Mouse (Mus musculus) brain, embryonic 14.5 days (tissue): ENCODE measurements around the gene Fut2. TPM values are rescaled to one million over a fixed set of nuclear protein-coding genes. Genes with fewer than 3 reads are reported as not detected.

Experiments used
- DNase-seq: peaks from one replicate; pipeline ENCODE4 v3.0.0-alpha.2; 2011; ENCODE audit warnings: low read depth
- CTCF ChIP-seq: fragments of 200-500 bp; IDR thresholded peaks from 2 replicates; pipeline ENCODE4 v1.5.1; 2012; ENCODE audit warnings: inconsistent platforms, mild to moderate bottlenecking, moderate library complexity, borderline replicate concordance; ENCODE audit not compliant: insufficient read depth, insufficient read length; ENCODE audit errors: extremely low read depth
- POLR2A ChIP-seq: fragments of 200-500 bp; IDR thresholded peaks from 2 replicates; pipeline ENCODE4 v1.6.1; 2012; ENCODE audit warnings: mild to moderate bottlenecking, inconsistent platforms, borderline replicate concordance; ENCODE audit not compliant: poor library complexity, insufficient read depth, insufficient read length, severe bottlenecking; ENCODE audit errors: extremely low read depth
- polyA plus RNA-seq: library from polyadenylated mRNA; depleted of rRNA; stranded (reverse); fragments of >200 nt; gene quantifications from 2 replicates; pipeline ENCODE4 v1.2.3, GENCODE M21; 2012; rRNA removed

Fut2 gene
- polyA plus RNA-seq: 0.10 and 0.16 TPM in 2 replicates

GRCm38 (mm10) chr7:45666161-45666560 is at the start of gene Fut2:
TSS of gene Fut2 (minus strand) at chr7:45666394.
- no peak for DNase-seq
- no peak for TF ChIP-seq CTCF
- TF ChIP-seq POLR2A: no peak

DNA sequence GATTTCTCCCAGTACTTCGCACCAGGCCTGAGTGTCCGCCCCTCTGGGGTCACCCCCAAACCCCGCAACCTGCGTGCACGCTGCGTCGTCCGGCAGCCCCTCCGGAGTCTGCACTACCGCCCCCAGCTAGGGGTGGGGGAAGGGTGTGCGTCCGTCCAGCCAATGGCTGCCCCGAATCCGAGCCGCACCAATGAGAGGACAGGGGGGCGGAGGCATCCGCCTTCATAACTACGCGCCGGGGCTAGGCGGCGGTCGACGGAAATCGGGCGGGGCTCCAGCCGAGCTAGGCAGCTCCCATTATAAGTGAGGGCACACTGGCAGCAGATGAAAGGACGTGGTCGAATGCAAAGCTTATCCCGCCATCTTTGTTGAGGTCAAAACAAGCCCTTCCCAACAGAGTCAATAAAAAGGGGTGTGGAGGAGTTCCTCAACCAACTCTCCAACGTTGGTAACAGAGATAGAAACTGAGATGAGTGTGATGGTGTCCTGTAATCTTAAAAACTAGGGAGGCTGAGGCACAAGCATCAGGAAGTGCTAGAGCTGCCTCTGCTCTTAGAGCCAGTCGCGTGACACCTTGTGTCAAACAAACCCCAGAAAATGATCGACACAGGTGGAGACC is 49.0 kb upstream of the Fut2 start, which contains the start of gene Rpl18:
Rpl18 (plus strand) TSS at position 368 of the 619 bp plus-strand sequence.
- TF ChIP-seq CTCF (no peak), POLR2A (peak; percentile 39; the same call in 1 of the 2 replicates)

GRCm38 (mm10) chr7:45714630-45715089 is 48.5 kb upstream of the Fut2 start:
- no peak for DNase-seq
- no peak for TF ChIP-seq CTCF
- no peak for TF ChIP-seq POLR2A

More for the DNA sequence above, 49.0 kb upstream of the Fut2 start, which contains the start of gene Rpl18:
- peak; percentile 99 for DNase-seq

- no peak for DNase-seq
- TF ChIP-seq POLR2A: no peak
- TF ChIP-seq CTCF: no peak
These were observed 47.8 kb upstream of the Fut2 start for GRCm38 (mm10) chr7:45713881-45714520.

DNA sequence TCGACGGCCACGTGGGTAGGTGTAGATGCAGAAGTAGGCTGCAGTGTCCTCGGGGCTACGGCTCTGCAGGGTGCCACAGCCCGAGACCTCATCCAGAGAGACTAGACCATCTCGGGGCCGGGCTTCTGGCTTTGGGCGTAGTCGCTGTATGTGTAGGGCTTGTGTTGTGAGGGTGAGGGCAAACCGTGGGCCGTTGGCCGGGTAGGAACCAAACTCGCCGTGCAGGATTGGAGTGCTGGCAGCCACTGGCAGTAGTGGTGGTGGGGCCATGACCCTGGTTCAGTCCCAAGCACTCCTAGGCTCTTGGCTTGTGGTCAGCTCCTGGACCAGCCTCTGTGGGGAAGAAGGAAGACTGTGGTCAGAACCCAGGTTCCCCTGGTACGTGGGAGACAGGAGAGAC is 47.2 kb upstream of the Fut2 start:
- TF ChIP-seq CTCF (no peak), POLR2A (no peak)
- DNase-seq: no peak

- DNase-seq: no peak
- TF ChIP-seq POLR2A (no peak), CTCF (no peak)
These were observed 46.0 kb upstream of the Fut2 start for GRCm38 (mm10) chr7:45712022-45712757.

DNA sequence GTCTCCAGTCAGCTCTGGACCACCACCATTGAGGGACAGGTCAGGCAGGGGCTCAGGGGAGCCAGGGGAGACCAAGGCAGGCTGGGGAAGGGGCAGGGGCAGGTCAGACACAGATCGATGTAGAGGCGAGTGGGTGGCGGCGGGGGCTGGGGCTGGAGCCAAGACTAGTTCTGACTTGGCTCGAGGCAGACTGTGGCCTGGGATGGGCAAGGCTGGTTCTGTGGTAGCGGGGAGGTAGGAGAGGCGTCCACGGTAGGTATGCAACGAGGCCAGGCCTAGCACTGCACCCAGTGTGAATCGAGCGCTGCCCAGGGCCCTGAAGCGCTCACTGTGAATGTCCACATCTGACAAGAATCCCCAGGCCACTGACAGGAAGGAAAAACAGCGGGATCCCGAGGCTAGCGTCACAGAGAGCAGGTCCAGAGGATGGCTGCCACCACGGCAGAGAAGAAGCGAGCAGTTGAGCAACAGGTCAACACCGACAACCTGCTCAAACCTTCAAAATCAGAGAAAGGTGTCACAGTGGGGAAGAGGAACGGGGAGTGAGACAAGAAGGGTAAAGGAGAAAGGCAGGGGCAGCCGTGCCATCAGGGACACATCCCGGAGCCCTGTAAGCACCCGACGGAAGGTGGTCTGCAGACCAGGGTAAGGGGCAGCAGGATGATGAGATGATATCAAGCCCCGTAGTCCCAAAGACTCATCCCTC is 45.3 kb upstream of the Fut2 start:
- TF ChIP-seq POLR2A (no peak), CTCF (no peak)

GRCm38 (mm10) chr7:45710477-45711191 is 44.4 kb upstream of the Fut2 start:
- no peak for DNase-seq
- TF ChIP-seq POLR2A (no peak), CTCF (no peak)

More for the DNA sequence above, 45.3 kb upstream of the Fut2 start:
- no peak for DNase-seq

GRCm38 (mm10) chr7:45709677-45710355 is 43.6 kb upstream of the Fut2 start:
- TF ChIP-seq POLR2A (no peak), CTCF (no peak)
- no peak for DNase-seq

GRCm38 (mm10) chr7:45709036-45709435 is 42.8 kb upstream of the Fut2 start:
- TF ChIP-seq POLR2A (no peak), CTCF (no peak)
- peak; percentile 89 for DNase-seq

DNA sequence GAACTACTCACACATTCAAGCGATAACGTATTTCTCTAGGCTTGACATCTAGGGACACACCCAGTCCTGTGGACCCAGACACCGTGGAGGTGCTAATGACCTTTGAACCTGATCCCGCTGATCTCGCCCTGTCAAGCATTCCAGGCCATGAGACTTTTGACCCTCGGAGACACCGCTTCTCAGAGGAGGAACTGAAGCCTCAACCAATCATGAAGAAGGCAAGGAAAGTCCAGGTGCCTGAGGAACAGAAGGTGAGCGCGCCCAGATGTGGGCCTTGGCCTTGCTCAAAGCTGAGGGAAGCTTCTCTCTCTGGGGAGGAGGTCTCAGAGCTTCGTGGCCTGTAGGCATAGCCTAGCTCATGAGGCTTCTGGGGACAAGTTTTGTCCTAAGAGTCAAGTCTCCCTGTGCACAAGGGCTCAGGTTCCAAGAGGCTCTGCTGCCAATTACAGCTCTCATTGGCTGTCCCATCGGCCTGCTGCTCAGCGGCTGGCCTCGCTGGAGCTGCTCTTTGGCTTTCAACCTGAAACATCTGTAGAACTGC is 42.1 kb upstream of the Fut2 start:
- TF ChIP-seq POLR2A (no peak), CTCF (no peak)
- no peak for DNase-seq
